Mouse (Mus musculus) CH12.LX (cell line): ENCODE results near the gene D1Pas1. TPM values are rescaled to one million over a fixed set of nuclear protein-coding genes. Genes with fewer than 3 reads are reported as not detected.

Experiments used
- DNase-seq: peaks from one replicate; pipeline ENCODE4 v3.0.0-alpha.2; 2013; ENCODE audit errors: extremely low read depth
- H3K27ac ChIP-seq: 2 replicates; pipeline ENCODE4 v1.5.1; 2012; ENCODE audit warnings: low read depth, mild to moderate bottlenecking, control low read depth, moderate library complexity; ENCODE audit not compliant: insufficient read depth
- H3K27me3 ChIP-seq: replicated peaks from 2 replicates; pipeline ENCODE3; 2012; ENCODE audit warnings: inconsistent platforms
- H3K36me3 ChIP-seq, 2 experiments: replicated peaks in 1 of 2; 2 replicates each; pipeline versions ENCODE3 to v1.6.1; 2012; ENCODE audit warnings: inconsistent platforms in 1 of 2, low read length in 1 of 2, mild to moderate bottlenecking in 1 of 2, mixed read lengths in 1 of 2, moderate library complexity in 1 of 2; ENCODE audit not compliant: control insufficient read depth in 1 of 2, insufficient read depth in 1 of 2
- H3K4me1 ChIP-seq, 2 experiments: 2 replicates each; pipeline ENCODE4 v1.6.1; 2012; ENCODE audit warnings: inconsistent platforms in 1 of 2, moderate library complexity in 1 of 2; ENCODE audit not compliant: insufficient read depth in 2 of 2, control insufficient read depth in 1 of 2
- H3K4me2 ChIP-seq: 2 replicates; pipeline ENCODE4 v1.6.1; 2012; ENCODE audit warnings: low read depth, mild to moderate bottlenecking, control low read depth; ENCODE audit not compliant: poor library complexity, insufficient read depth, severe bottlenecking
- H3K4me3 ChIP-seq, 3 experiments: fragments of 150-350 bp in 1 of 3; sonication (generic) in 1 of 3; replicated peaks in 1 of 3; 2 replicates each; pipeline versions ENCODE3 to v1.5.1; 2011 to 2012; ENCODE audit warnings: low read depth in 2 of 3, low read length in 2 of 3, mild to moderate bottlenecking in 2 of 3, moderate library complexity in 2 of 3, control low read depth in 1 of 3, improper control_type of control experiment in 1 of 3, inconsistent platforms in 1 of 3, mixed read lengths in 1 of 3; ENCODE audit not compliant: poor library complexity in 1 of 3
- H3K79me2 ChIP-seq: replicated peaks from 2 replicates; pipeline ENCODE4 v1.6.1; 2012; ENCODE audit warnings: mild to moderate bottlenecking, moderate library complexity; ENCODE audit not compliant: control insufficient read depth, poor library complexity, insufficient read depth, severe bottlenecking; ENCODE audit errors: extremely low read depth
- H3K9ac ChIP-seq: 2 replicates; pipeline ENCODE4 v1.6.1; 2012; ENCODE audit warnings: low read depth, mild to moderate bottlenecking, control low read depth, moderate library complexity; ENCODE audit not compliant: insufficient read depth
- H3K9me3 ChIP-seq: replicated peaks from 2 replicates; pipeline ENCODE3; 2012; ENCODE audit warnings: low read length, inconsistent platforms, mixed read lengths
- CHD2 ChIP-seq: IDR thresholded peaks from 2 replicates; pipeline ENCODE4 v1.6.1; 2011; ENCODE audit warnings: low read length, improper control_type of control experiment
- CTCF ChIP-seq, 2 experiments: IDR thresholded peaks in 1 of 2; conservative IDR thresholded peaks in 1 of 2; 2 replicates each; pipeline ENCODE4 v1.5.1; 2011 to 2012; ENCODE audit warnings: low read depth in 2 of 2, low read length in 2 of 2, improper control_type of control experiment in 1 of 2, inconsistent platforms in 1 of 2, mild to moderate bottlenecking in 1 of 2, moderate library complexity in 1 of 2
- ELF1 ChIP-seq: IDR thresholded peaks from 2 replicates; pipeline ENCODE4 v1.6.1; 2014; ENCODE audit warnings: low read depth, mild to moderate bottlenecking, inconsistent platforms, low read length, improper control_type of control experiment
- EP300 ChIP-seq: IDR thresholded peaks from 2 replicates; pipeline ENCODE4 v1.6.1; 2011; ENCODE audit warnings: low read length, improper control_type of control experiment
- ETS1 ChIP-seq: conservative IDR thresholded peaks from 2 replicates; pipeline ENCODE4 v1.6.1; 2012; ENCODE audit warnings: low read depth, mild to moderate bottlenecking, inconsistent platforms, low read length, improper control_type of control experiment, moderate library complexity
- GABPA ChIP-seq: IDR thresholded peaks from 2 replicates; pipeline ENCODE4 v1.6.1; 2012; ENCODE audit warnings: low read depth, low read length, improper control_type of control experiment, inconsistent platforms; ENCODE audit not compliant: insufficient replicate concordance
- HCFC1 ChIP-seq: IDR thresholded peaks from 2 replicates; pipeline ENCODE4 v1.6.1; 2012; ENCODE audit warnings: low read depth, mild to moderate bottlenecking, inconsistent platforms, low read length, improper control_type of control experiment
- IRF4 ChIP-seq: IDR thresholded peaks from 2 replicates; pipeline ENCODE4 v1.6.1; 2014; ENCODE audit warnings: low read depth, mild to moderate bottlenecking, inconsistent platforms, low read length, improper control_type of control experiment
- JUN ChIP-seq: IDR thresholded peaks from 2 replicates; pipeline ENCODE4 v1.6.1; 2011; ENCODE audit warnings: low read depth, mild to moderate bottlenecking, low read length, improper control_type of control experiment, moderate library complexity; ENCODE audit not compliant: insufficient read depth
- JUND ChIP-seq: conservative IDR thresholded peaks from 2 replicates; pipeline ENCODE4 v1.6.1; 2011; ENCODE audit warnings: low read depth, low read length, improper control_type of control experiment
- MAFK ChIP-seq: IDR thresholded peaks from 2 replicates; pipeline ENCODE4 v1.6.1; 2011; ENCODE audit warnings: low read length, improper control_type of control experiment; ENCODE audit not compliant: insufficient replicate concordance
- MAX ChIP-seq: IDR thresholded peaks from 2 replicates; pipeline ENCODE4 v1.6.1; 2011; ENCODE audit warnings: low read length, improper control_type of control experiment
- MAZ ChIP-seq: IDR thresholded peaks from 2 replicates; pipeline ENCODE4 v1.6.1; 2012; ENCODE audit warnings: low read depth, mild to moderate bottlenecking, inconsistent platforms, low read length, improper control_type of control experiment, moderate library complexity
- MEF2A ChIP-seq: IDR thresholded peaks from 2 replicates; pipeline ENCODE4 v1.6.1; 2014; ENCODE audit warnings: low read depth, mild to moderate bottlenecking, inconsistent platforms, low read length, improper control_type of control experiment, borderline replicate concordance
- MXI1 ChIP-seq: IDR thresholded peaks from 2 replicates; pipeline ENCODE4 v1.6.1; 2011; ENCODE audit warnings: mild to moderate bottlenecking, low read depth, low read length, improper control_type of control experiment
- NELFE ChIP-seq: IDR thresholded peaks from 2 replicates; pipeline ENCODE4 v1.6.1; 2011; ENCODE audit warnings: low read depth, low read length, improper control_type of control experiment
- PAX5 ChIP-seq: IDR thresholded peaks from 2 replicates; pipeline ENCODE4 v1.6.1; 2012; ENCODE audit warnings: low read length, inconsistent platforms, mixed read lengths
- POLR2A ChIP-seq: IDR thresholded peaks from 2 replicates; pipeline ENCODE4 v1.6.1; 2011; ENCODE audit warnings: low read depth, mild to moderate bottlenecking, improper control_type of control experiment, low read length
- POLR2AphosphoS2 ChIP-seq: IDR thresholded peaks from 2 replicates; pipeline ENCODE4 v1.6.1; 2011; ENCODE audit warnings: low read depth, low read length, improper control_type of control experiment
- TBP ChIP-seq: conservative IDR thresholded peaks from 2 replicates; pipeline ENCODE4 v1.6.1; 2011; ENCODE audit warnings: low read depth, low read length, improper control_type of control experiment
- TCF12 ChIP-seq: IDR thresholded peaks from 2 replicates; pipeline ENCODE4 v1.6.1; 2014; ENCODE audit warnings: low read depth, mild to moderate bottlenecking, inconsistent platforms, low read length, improper control_type of control experiment
- UBTF ChIP-seq: IDR thresholded peaks from 2 replicates; pipeline ENCODE4 v1.6.1; 2012; ENCODE audit warnings: low read depth, mild to moderate bottlenecking, inconsistent platforms, low read length, improper control_type of control experiment, moderate library complexity
- USF1 ChIP-seq: IDR thresholded peaks from 2 replicates; pipeline ENCODE4 v1.6.1; 2014; ENCODE audit warnings: low read depth, mild to moderate bottlenecking, inconsistent platforms, low read length, improper control_type of control experiment
- USF2 ChIP-seq: conservative IDR thresholded peaks from 2 replicates; pipeline ENCODE4 v1.6.1; 2011; ENCODE audit warnings: low read depth, low read length, improper control_type of control experiment
- ZC3H11A ChIP-seq: IDR thresholded peaks from 2 replicates; pipeline ENCODE4 v1.6.1; 2012; ENCODE audit warnings: low read depth, mild to moderate bottlenecking, inconsistent platforms, low read length, improper control_type of control experiment
- ZMIZ1 ChIP-seq: IDR thresholded peaks from 2 replicates; pipeline ENCODE4 v1.6.1; 2012; ENCODE audit warnings: low read depth, mild to moderate bottlenecking, inconsistent platforms, low read length, improper control_type of control experiment
- ZNF384 ChIP-seq: IDR thresholded peaks from 2 replicates; pipeline ENCODE4 v1.6.1; 2012; ENCODE audit warnings: low read depth, low read length, improper control_type of control experiment, inconsistent platforms
- dilution Hi-C: fragments of 300-500 bp; cut with MboI; formaldehyde crosslinking; loops from 2 replicates; pipeline ENCODE4 v1.14.3; 2020; ENCODE audit warnings: low sequenced_read_pairs; ENCODE audit not compliant: extremely low pct_unique_long_range_greater_than_20kb, extremely low pct_ligation_motif_present
- in situ Hi-C: fragments of 300-500 bp; cut with MboI; formaldehyde crosslinking; loops from 3 replicates; pipeline ENCODE4 v1.14.3; 2019; ENCODE audit warnings: low sequenced_read_pairs, low pct_ligation_motif_present, low pct_unique_long_range_greater_than_20kb, mixed read lengths
- polyA plus RNA-seq: library from polyadenylated mRNA; unstranded; fragments of >175 nt; gene quantifications from 2 replicates; pipeline ENCODE4 v1.2.1, GENCODE M21; 2012; ENCODE audit warnings: low read depth; ENCODE audit not compliant: insufficient read length
- total RNA-seq, 2 experiments: library from RNA; depleted of rRNA; stranded (reverse); fragments of 300-350 nt in 1 of 2; fragments of >200 nt in 1 of 2; gene quantifications; 2 replicates each; pipeline ENCODE4 v1.2.3; 2012 to 2014

Gene D1Pas1
- total and polyA plus RNA-seq, 3 experiments = not detected

GRCm38 (mm10) chr1:187011601-187012000 is 44.4 kb downstream of the D1Pas1 start:
- Histone ChIP-seq H3K27ac (no peak overlapping the region), H3K4me1 (peaks cover 3 to 29% of the 10 kb centered on the region in 2 experiments; a peak in 3 of 4 replicates), H3K9ac (no peak overlapping the region)
- TF ChIP-seq GABPA (no peak), ZMIZ1 (no peak), MXI1 (no peak), HCFC1 (no peak), PAX5 (no peak), ZC3H11A (no peak), NELFE (no peak), TCF12 (no peak), IRF4 (no peak), USF1 (no peak), ELF1 (no peak), POLR2A (no peak), MAZ (no peak), JUN (no peak), EP300 (no peak), JUND (no peak), MAFK (no peak), POLR2AphosphoS2 (no peak)
- TF ChIP-seq, all 38 proteins: peak for 0
- H3K79me2 ChIP-seq = no peaks in the 10 kb centered on the region
- dilution Hi-C loops (no loop called here), in situ Hi-C loops (no loop called here)
- H3K4me2 ChIP-seq = no peak overlapping the region
- no peak for DNase-seq
- no peaks in the 10 kb centered on the region for H3K9me3 ChIP-seq
- no peaks in the 10 kb centered on the region for H3K27me3 ChIP-seq
- no peaks in the 10 kb centered on the region for H3K36me3 ChIP-seq
- H3K4me3 ChIP-seq = no peak overlapping the region

GRCm38 (mm10) chr1:187014141-187014540 is 46.9 kb downstream of the D1Pas1 start:
- TF ChIP-seq GABPA (no peak), USF2 (no peak), MAX (no peak), MAFK (no peak), ETS1 (no peak), POLR2AphosphoS2 (no peak), ZNF384 (no peak), CHD2 (no peak), USF1 (no peak), CTCF (conservative IDR thresholded peaks at IDR 0.05 in 1 of 2, IDR thresholded peaks at IDR 0.05 in 1 of 2; ENCODE audit: low read depth in 2 of 2, low read length in 2 of 2) (no peak), TCF12 (no peak), IRF4 (no peak), MEF2A (no peak), TBP (no peak), UBTF (no peak), MAZ (no peak)

More at GRCm38 (mm10) chr1:187014141-187014540, 46.9 kb downstream of the D1Pas1 start:
- in situ Hi-C loops = no loop called here
- peaks cover 3 to 28% of the 10 kb centered on the region in 2 experiments; a peak in 3 of 4 replicates for H3K4me1 ChIP-seq
- no peak for DNase-seq
- no peaks in the 10 kb centered on the region for H3K9me3 ChIP-seq
- no peak overlapping the region for H3K4me2 ChIP-seq
- no peak overlapping the region for H3K4me3 ChIP-seq
- H3K79me2 ChIP-seq = no peaks in the 10 kb centered on the region
- H3K9ac ChIP-seq = no peak overlapping the region
- no peaks in the 10 kb centered on the region for H3K27me3 ChIP-seq
- no peaks in the 10 kb centered on the region for H3K36me3 ChIP-seq
- dilution Hi-C loops = no loop called here
- H3K27ac ChIP-seq = no peak overlapping the region
